Mouse (Mus musculus): ENCODE results near the gene Gm29797. TPM values are rescaled to one million over a fixed set of nuclear protein-coding genes. Genes with fewer than 3 reads are reported as not detected.
A peak's percentile ranks its signal among the peaks of the same experiment; 100 is the strongest.

Gene Gm29797
- polyA plus RNA-seq, 1 experiment from 2014 or later, result 0.47 TPM

GRCm38 (mm10) chr2:181662620-181663297 is 5.9 kb downstream of the Gm29797 start:
- Histone ChIP-seq H3K27ac (replicated peaks; ENCODE audit: low read depth, low read length) (peak overlapping the region; percentile 39), H3K9ac (ENCODE audit: low read depth, low read length) (no peak overlapping the region; the same call in 1 of the 2 replicates), H3K27me3 (replicated peaks; ENCODE audit: control insufficient read depth, insufficient read depth, low read length) (0 out of 2 replicates have a peak, but pooled peaks cover under 1% of the 10 kb centered on the region), H3K9me3 (ENCODE audit: control insufficient read depth, low read length) (no peaks in the 10 kb centered on the region), H3K36me3 (ENCODE audit: control insufficient read depth, insufficient read depth, low read length) (no peaks in the 10 kb centered on the region), H3K4me2 (ENCODE audit: low read depth, low read length) (no peak overlapping the region), H3K4me1 (ENCODE audit: control insufficient read depth, insufficient read depth, low read length) (no peaks in the 10 kb centered on the region; the same call in 1 of the 2 replicates), H3K4me3 (ENCODE audit: low read depth, low read length) (no peak overlapping the region)
- WGBS, result 84% methylated on average over 3 of the region's 3 CpGs
- peak; percentile 34 for DNase-seq (ENCODE audit: low spot score)
- no peak for ATAC-seq (ENCODE audit: low read depth)

DNA sequence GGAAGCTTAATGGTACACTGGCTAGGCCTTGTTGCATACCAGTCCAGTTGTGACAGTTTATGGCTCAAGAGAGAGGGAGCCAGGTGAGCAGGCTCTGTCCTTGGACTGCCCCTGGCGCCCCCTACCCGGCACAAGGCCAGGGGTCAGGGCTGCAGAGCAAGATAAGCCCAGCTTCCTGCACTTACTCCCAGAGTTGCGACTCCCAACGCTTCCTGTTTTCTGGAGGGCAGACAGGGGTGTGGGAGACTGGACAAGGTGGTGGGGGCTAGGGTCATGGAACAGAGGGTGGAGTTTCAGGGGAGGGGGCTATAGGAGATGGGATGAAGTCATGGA is 6.4 kb downstream of the Gm29797 start:
- H3K9ac ChIP-seq (ENCODE audit: low read depth, low read length), result no peak overlapping the region; the same call in 1 of the 2 replicates
- peaks cover 5% of the 10 kb centered on the region; the same call in 1 of the 2 replicates for H3K27me3 ChIP-seq (replicated peaks; ENCODE audit: control insufficient read depth, insufficient read depth, low read length)
- H3K27ac ChIP-seq (replicated peaks; ENCODE audit: low read depth, low read length), result peak overlapping the region; percentile 39
- no peaks in the 10 kb centered on the region for H3K36me3 ChIP-seq (ENCODE audit: control insufficient read depth, insufficient read depth, low read length)
- WGBS, result 25% methylated on average over 4 of the region's 4 CpGs
- DNase-seq (ENCODE audit: low spot score) (peak; percentile 7), ATAC-seq (ENCODE audit: low read depth) (no peak)
- H3K4me1 ChIP-seq (ENCODE audit: control insufficient read depth, insufficient read depth, low read length), result no peaks in the 10 kb centered on the region; the same call in 1 of the 2 replicates
- H3K4me2 ChIP-seq (ENCODE audit: low read depth, low read length), result no peak overlapping the region
- H3K9me3 ChIP-seq (ENCODE audit: control insufficient read depth, low read length), result no peaks in the 10 kb centered on the region
- H3K4me3 ChIP-seq (ENCODE audit: low read depth, low read length), result no peak overlapping the region

DNA sequence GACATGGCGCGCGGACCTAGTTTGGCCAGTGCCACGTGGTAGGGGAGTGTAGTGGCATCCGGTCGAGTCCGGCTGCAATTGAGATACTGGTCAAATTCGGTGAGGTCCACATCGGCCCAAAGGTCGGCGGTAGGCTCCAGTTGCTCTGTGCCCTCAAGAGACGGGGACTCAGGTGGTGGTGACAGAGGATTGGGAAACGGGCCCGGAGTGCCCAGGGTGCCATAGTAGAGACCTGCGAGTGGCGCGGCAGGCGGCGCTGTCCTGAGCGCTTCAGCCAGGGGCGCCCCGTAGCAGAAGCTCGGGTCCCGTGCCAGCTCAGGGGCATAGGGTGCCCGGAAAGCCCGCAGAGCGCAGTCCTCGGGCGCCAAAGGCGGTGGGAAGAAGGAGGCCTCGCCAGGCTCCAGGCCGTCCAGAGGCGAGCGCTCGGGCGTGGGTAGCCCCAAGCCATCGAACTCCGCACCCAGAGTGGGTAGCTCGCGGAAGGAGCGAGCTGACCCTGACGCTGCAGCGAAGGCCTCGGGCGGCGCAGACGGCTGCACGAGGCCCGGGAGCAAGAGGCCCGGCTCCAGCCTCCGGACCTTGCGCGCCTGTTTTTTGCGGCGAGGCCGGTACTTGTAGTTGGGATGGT is 13.6 kb downstream of the Gm29797 start:
- no peak for DNase-seq (ENCODE audit: low spot score)
- WGBS, result under 1% methylated on average over 24 of the region's 56 CpGs
- 0 out of 2 replicates have a peak, but pooled peaks cover 13% of the 10 kb centered on the region for H3K4me1 ChIP-seq (ENCODE audit: control insufficient read depth, insufficient read depth, low read length)
- H3K27me3 ChIP-seq (replicated peaks; ENCODE audit: control insufficient read depth, insufficient read depth, low read length), result peaks cover 60% of the 10 kb centered on the region
- peak overlapping the region; percentile 56 for H3K4me3 ChIP-seq (ENCODE audit: low read depth, low read length)
- H3K27ac ChIP-seq (replicated peaks; ENCODE audit: low read depth, low read length), result peak overlapping the region; percentile 61
- ATAC-seq (ENCODE audit: low read depth), result no peak
- peak overlapping the region; percentile 68 for H3K9ac ChIP-seq (ENCODE audit: low read depth, low read length)
- H3K4me2 ChIP-seq (ENCODE audit: low read depth, low read length), result peak overlapping the region; percentile 80
- H3K36me3 ChIP-seq (ENCODE audit: control insufficient read depth, insufficient read depth, low read length), result no peaks in the 10 kb centered on the region
- H3K9me3 ChIP-seq (ENCODE audit: control insufficient read depth, low read length), result no peaks in the 10 kb centered on the region

- ATAC-seq (ENCODE audit: low read depth) (no peak), DNase-seq (ENCODE audit: low spot score) (no peak)
- Histone ChIP-seq H3K4me2 (ENCODE audit: low read depth, low read length) (peak overlapping the region; percentile 80), H3K4me3 (ENCODE audit: low read depth, low read length) (peak overlapping the region; percentile 56), H3K9ac (ENCODE audit: low read depth, low read length) (peak overlapping the region; percentile 68), H3K27me3 (replicated peaks; ENCODE audit: control insufficient read depth, insufficient read depth, low read length) (peaks cover 60% of the 10 kb centered on the region), H3K27ac (replicated peaks; ENCODE audit: low read depth, low read length) (peak overlapping the region; percentile 61), H3K9me3 (ENCODE audit: control insufficient read depth, low read length) (no peaks in the 10 kb centered on the region), H3K36me3 (ENCODE audit: control insufficient read depth, insufficient read depth, low read length) (no peaks in the 10 kb centered on the region), H3K4me1 (ENCODE audit: control insufficient read depth, insufficient read depth, low read length) (0 out of 2 replicates have a peak, but pooled peaks cover 17% of the 10 kb centered on the region)
- WGBS, result 1% methylated on average over 40 of the region's 41 CpGs
Measured at GRCm38 (mm10) chr2:181670913-181671311, 14.1 kb downstream of the Gm29797 start.

- peaks cover 60% of the 10 kb centered on the region for H3K27me3 ChIP-seq (replicated peaks; ENCODE audit: control insufficient read depth, insufficient read depth, low read length)
- peak within 1 kb of the TSS; percentile 61 for H3K27ac ChIP-seq (replicated peaks; ENCODE audit: low read depth, low read length)
- WGBS, result 1% methylated on average over 31 of the region's 43 CpGs
- DNase-seq (ENCODE audit: low spot score) (peak; percentile 45), ATAC-seq (ENCODE audit: low read depth) (peak; percentile 45; the same call in 1 of the 2 replicates)
- H3K9ac ChIP-seq (ENCODE audit: low read depth, low read length), result peak within 1 kb of the TSS; percentile 68
- peak within 1 kb of the TSS; percentile 56 for H3K4me3 ChIP-seq (ENCODE audit: low read depth, low read length)
- no peaks in the 10 kb centered on the region for H3K9me3 ChIP-seq (ENCODE audit: control insufficient read depth, low read length)
- 0 out of 2 replicates have a peak, but pooled peaks cover 17% of the 10 kb centered on the region for H3K4me1 ChIP-seq (ENCODE audit: control insufficient read depth, insufficient read depth, low read length)
- H3K4me2 ChIP-seq (ENCODE audit: low read depth, low read length), result peak within 1 kb of the TSS; percentile 80
- H3K36me3 ChIP-seq (ENCODE audit: control insufficient read depth, insufficient read depth, low read length), result no peaks in the 10 kb centered on the region
Measured at GRCm38 (mm10) chr2:181671326-181671725, 14.5 kb downstream of the Gm29797 start, which contains the start of gene Sox18. Gene Sox18, minus strand, starts transcription at chr2:181671640.

GRCm38 (mm10) chr2:181671984-181672383 is 15.2 kb downstream of the Gm29797 start:
- H3K9ac ChIP-seq (ENCODE audit: low read depth, low read length), result no peak overlapping the region

GRCm38 (mm10) chr2:181673501-181673900 is 16.7 kb downstream of the Gm29797 start:
- DNase-seq (ENCODE audit: low spot score), result peak; percentile 29
- no peak overlapping the region for H3K4me2 ChIP-seq (ENCODE audit: low read depth, low read length)
- H3K27me3 ChIP-seq (replicated peaks; ENCODE audit: control insufficient read depth, insufficient read depth, low read length), result peaks cover 52% of the 10 kb centered on the region
- ATAC-seq (ENCODE audit: low read depth), result no peak
- H3K36me3 ChIP-seq (ENCODE audit: control insufficient read depth, insufficient read depth, low read length), result no peaks in the 10 kb centered on the region
- no peak overlapping the region for H3K4me3 ChIP-seq (ENCODE audit: low read depth, low read length)
- H3K4me1 ChIP-seq (ENCODE audit: control insufficient read depth, insufficient read depth, low read length), result 0 out of 2 replicates have a peak, but pooled peaks cover 17% of the 10 kb centered on the region
- no peaks in the 10 kb centered on the region for H3K9me3 ChIP-seq (ENCODE audit: control insufficient read depth, low read length)
- peak overlapping the region; percentile 58; the same call in 1 of the 2 replicates for H3K27ac ChIP-seq (replicated peaks; ENCODE audit: low read depth, low read length)
- WGBS, result 25% methylated on average over 1 of the region's 1 CpGs
- no peak overlapping the region for H3K9ac ChIP-seq (ENCODE audit: low read depth, low read length)

More at GRCm38 (mm10) chr2:181671984-181672383, 15.2 kb downstream of the Gm29797 start:
- ATAC-seq (ENCODE audit: low read depth) (no peak), DNase-seq (ENCODE audit: low spot score) (no peak)
- Histone ChIP-seq H3K36me3 (ENCODE audit: control insufficient read depth, insufficient read depth, low read length) (no peaks in the 10 kb centered on the region), H3K27ac (replicated peaks; ENCODE audit: low read depth, low read length) (no peak overlapping the region), H3K4me1 (ENCODE audit: control insufficient read depth, insufficient read depth, low read length) (0 out of 2 replicates have a peak, but pooled peaks cover 17% of the 10 kb centered on the region), H3K9me3 (ENCODE audit: control insufficient read depth, low read length) (no peaks in the 10 kb centered on the region), H3K4me2 (ENCODE audit: low read depth, low read length) (peak overlapping the region; percentile 80), H3K4me3 (ENCODE audit: low read depth, low read length) (peak overlapping the region; percentile 56), H3K27me3 (replicated peaks; ENCODE audit: control insufficient read depth, insufficient read depth, low read length) (peaks cover 60% of the 10 kb centered on the region)
- 26% methylated on average over 7 of the region's 7 CpGs for WGBS

DNA sequence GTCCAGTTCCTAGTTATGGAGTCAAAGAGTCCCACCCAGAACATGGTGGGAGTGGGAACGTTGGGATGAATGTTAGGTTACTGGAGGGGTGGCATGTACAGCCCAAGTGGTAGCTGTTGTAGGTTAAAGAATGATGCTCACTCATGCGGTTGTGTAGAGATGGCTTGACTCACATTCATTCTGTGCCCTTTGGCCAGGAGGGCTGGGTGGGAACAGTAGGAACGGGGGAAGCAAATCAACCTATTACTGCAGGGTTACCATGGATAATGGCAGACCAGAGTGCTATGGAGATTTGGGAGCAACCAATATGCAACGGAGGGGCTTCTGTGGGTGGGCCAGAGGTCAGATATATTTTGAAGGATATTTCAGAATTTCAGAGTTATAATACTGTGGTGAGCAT is 18.1 kb downstream of the Gm29797 start:
- no peak for ATAC-seq (ENCODE audit: low read depth)
- 0 out of 2 replicates have a peak, but pooled peaks cover 17% of the 10 kb centered on the region for H3K4me1 ChIP-seq (ENCODE audit: control insufficient read depth, insufficient read depth, low read length)
- WGBS, result 87% methylated on average over 4 of the region's 4 CpGs

More for the DNA sequence above, 18.1 kb downstream of the Gm29797 start:
- no peak for DNase-seq (ENCODE audit: low spot score)
- Histone ChIP-seq H3K9me3 (ENCODE audit: control insufficient read depth, low read length) (no peaks in the 10 kb centered on the region), H3K27me3 (replicated peaks; ENCODE audit: control insufficient read depth, insufficient read depth, low read length) (peaks cover 38% of the 10 kb centered on the region), H3K4me3 (ENCODE audit: low read depth, low read length) (no peak overlapping the region), H3K9ac (ENCODE audit: low read depth, low read length) (no peak overlapping the region), H3K36me3 (ENCODE audit: control insufficient read depth, insufficient read depth, low read length) (no peaks in the 10 kb centered on the region), H3K4me2 (ENCODE audit: low read depth, low read length) (no peak overlapping the region), H3K27ac (replicated peaks; ENCODE audit: low read depth, low read length) (no peak overlapping the region)
